Mouse (Mus musculus) neural tube, embryonic 15.5 days (tissue): ENCODE measurements around the gene Pde7b. TPM values are rescaled to one million over a fixed set of nuclear protein-coding genes. Genes with fewer than 3 reads are reported as not detected.
A peak's percentile ranks its signal among the peaks of the same experiment; 100 is the strongest.
"Not testable (repeated sequence)": the region's sequence is repeated elsewhere in the genome, so short reads cannot be mapped to it uniquely, and the experiment has no call there.

Source experiments
- ATAC-seq: fragments of 200-750 bp; cut with Nextera tagmentation; 2 replicates; pipeline ENCODE4 v1.8.0; 2017; ENCODE audit warnings: mild to moderate bottlenecking, moderate TSS enrichment, moderate library complexity; ENCODE audit not compliant: low FRiP score
- H3K27ac ChIP-seq: fragments of 300-500 bp; sonication (generic); replicated peaks from 2 replicates; pipeline ENCODE4 v1.5.1; 2015; ENCODE audit warnings: mild to moderate bottlenecking, inconsistent platforms
- H3K27me3 ChIP-seq: fragments of 300-500 bp; sonication (generic); replicated peaks from 2 replicates; pipeline ENCODE4 v1.6.1; 2015; ENCODE audit warnings: inconsistent platforms
- H3K36me3 ChIP-seq: fragments of 300-500 bp; sonication (generic); 2 replicates; pipeline ENCODE4 v1.6.1; 2015; ENCODE audit warnings: inconsistent platforms
- H3K4me1 ChIP-seq: fragments of 300-500 bp; sonication (generic); 2 replicates; pipeline ENCODE4 v1.6.1; 2015; ENCODE audit warnings: inconsistent platforms
- H3K4me2 ChIP-seq: fragments of 300-500 bp; sonication (generic); 2 replicates; pipeline ENCODE4 v1.6.1; 2015; ENCODE audit warnings: inconsistent platforms, mild to moderate bottlenecking, moderate library complexity
- H3K4me3 ChIP-seq: fragments of 300-500 bp; sonication (generic); replicated peaks from 2 replicates; pipeline ENCODE4 v1.5.1; 2015; ENCODE audit warnings: mild to moderate bottlenecking, inconsistent platforms
- H3K9ac ChIP-seq: fragments of 300-500 bp; sonication (generic); replicated peaks from 2 replicates; pipeline ENCODE4 v1.6.1; 2015; ENCODE audit warnings: mild to moderate bottlenecking, inconsistent platforms
- H3K9me3 ChIP-seq: fragments of 300-500 bp; sonication (generic); replicated peaks from 2 replicates; pipeline ENCODE4 v1.6.1; 2016; ENCODE audit warnings: inconsistent platforms
- WGBS: fragments of 180-500 bp; shearing (Covaris S2); methylation state at CpG from one replicate; pipeline ENCODE4 v1.1.7; 2015; ENCODE audit warnings: mixed read lengths; 5-methylcytosine and 5-hydroxymethylcytosine counted together
- polyA plus RNA-seq: library from polyadenylated mRNA; unstranded; fragments of >200 nt; fragmentation: Nextera tagmentation; extraction: Ambion mirVana; gene quantifications from 2 replicates; pipeline ENCODE4 v1.2.1, GENCODE M21; 2015

The Pde7b gene
- polyA plus RNA-seq, 1 experiment from 2014 or later, result 3.9 TPM

- ATAC-seq, result no peak
- Histone ChIP-seq H3K36me3 (no peaks in the 10 kb centered on the region), H3K4me2 (no peak overlapping the region), H3K4me3 (no peak overlapping the region), H3K9ac (no peak overlapping the region), H3K27ac (no peak overlapping the region), H3K4me1 (peaks cover 13% of the 10 kb centered on the region), H3K9me3 (no peaks in the 10 kb centered on the region), H3K27me3 (no peaks in the 10 kb centered on the region)
- WGBS, result 88% methylated on average over 5 of the region's 5 CpGs
These were observed 193.0 kb downstream of the Pde7b start for GRCm38 (mm10) chr10:20531921-20532320.

DNA sequence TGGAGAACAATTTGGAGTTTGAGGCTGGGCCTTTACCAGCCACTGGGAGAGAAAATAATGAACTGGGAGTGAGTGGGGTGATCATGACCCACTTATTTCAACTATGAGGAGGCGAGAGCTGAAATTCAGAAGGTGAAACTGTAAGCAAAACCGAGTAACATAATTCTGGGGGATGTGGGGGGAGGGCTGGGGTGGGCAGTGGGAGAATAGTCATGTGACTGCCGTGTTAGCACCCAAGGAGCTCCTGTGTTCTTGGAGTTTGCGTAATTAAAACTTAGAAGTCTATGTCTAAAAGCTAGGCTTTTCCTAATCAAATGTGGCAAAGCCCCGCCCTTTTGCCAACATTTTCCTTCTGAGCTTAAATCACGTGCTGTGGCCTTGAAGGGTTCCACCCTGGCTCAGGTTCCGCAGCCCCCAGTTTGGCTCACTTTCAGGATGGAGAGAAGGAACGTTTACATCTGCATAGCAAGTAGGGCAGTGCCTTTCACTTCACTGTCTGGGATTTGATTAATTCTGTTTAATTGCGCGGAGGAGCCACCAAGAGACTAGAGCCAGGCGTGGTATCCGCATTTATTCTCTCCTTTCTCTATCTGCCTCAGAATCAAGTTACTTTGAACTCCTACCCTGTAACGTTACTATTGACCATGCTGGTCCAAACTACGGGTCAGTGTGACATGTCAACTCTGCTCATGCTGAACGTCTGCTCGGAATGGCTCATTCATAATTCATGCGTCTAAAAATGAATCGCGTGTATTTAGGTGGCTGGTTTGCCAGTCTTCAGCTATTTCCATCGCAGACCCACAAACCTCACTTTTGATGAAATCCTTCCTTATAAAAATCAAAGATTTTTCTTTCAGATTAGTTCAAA is 196.1 kb downstream of the Pde7b start:
- Histone ChIP-seq H3K27me3 (no peaks in the 10 kb centered on the region), H3K4me3 (no peak overlapping the region), H3K9me3 (no peaks in the 10 kb centered on the region), H3K4me1 (peaks cover 13% of the 10 kb centered on the region), H3K36me3 (no peaks in the 10 kb centered on the region), H3K27ac (peak overlapping the region; percentile 33), H3K9ac (no peak overlapping the region), H3K4me2 (peak overlapping the region; percentile 43)
- peak; percentile 86 for ATAC-seq
- WGBS, result 44% methylated on average over 20 of the region's 20 CpGs

GRCm38 (mm10) chr10:20527737-20528136 is 197.1 kb downstream of the Pde7b start:
- Histone ChIP-seq H3K36me3 (no peaks in the 10 kb centered on the region), H3K9me3 (no peaks in the 10 kb centered on the region), H3K27me3 (no peaks in the 10 kb centered on the region), H3K27ac (no peak overlapping the region), H3K4me3 (no peak overlapping the region), H3K9ac (no peak overlapping the region), H3K4me1 (peaks cover 13% of the 10 kb centered on the region), H3K4me2 (no peak overlapping the region)
- ATAC-seq, result no peak
- 84% methylated on average over 4 of the region's 4 CpGs for WGBS

- no peak overlapping the region for H3K27ac ChIP-seq
- H3K4me3 ChIP-seq, result no peak overlapping the region
- ATAC-seq, result no peak
- H3K9me3 ChIP-seq, result no peaks in the 10 kb centered on the region
- no peak overlapping the region for H3K9ac ChIP-seq
- WGBS, result 93% methylated on average over 9 of the region's 9 CpGs
- no peak overlapping the region for H3K4me2 ChIP-seq
- H3K36me3 ChIP-seq, result no peaks in the 10 kb centered on the region
- no peaks in the 10 kb centered on the region for H3K4me1 ChIP-seq
- H3K27me3 ChIP-seq, result no peaks in the 10 kb centered on the region
These were observed 206.4 kb downstream of the Pde7b start for GRCm38 (mm10) chr10:20518529-20518889.

- WGBS, result 78% methylated on average over 9 of the region's 9 CpGs
- H3K36me3 ChIP-seq, H3K4me3 ChIP-seq, H3K27ac ChIP-seq, H3K4me2 ChIP-seq, H3K27me3 ChIP-seq, ATAC-seq, H3K4me1 ChIP-seq, H3K9ac ChIP-seq, H3K9me3 ChIP-seq: not testable (repeated sequence)
These were observed 206.9 kb downstream of the Pde7b start for GRCm38 (mm10) chr10:20517756-20518528.

- H3K4me1 ChIP-seq, result no peaks in the 10 kb centered on the region
- 93% methylated on average over 4 of the region's 4 CpGs for WGBS
- H3K9me3 ChIP-seq, result no peaks in the 10 kb centered on the region
- ATAC-seq, result no peak
- no peak overlapping the region for H3K4me2 ChIP-seq
- no peak overlapping the region for H3K9ac ChIP-seq
- H3K36me3 ChIP-seq, result no peaks in the 10 kb centered on the region
- no peak overlapping the region for H3K27ac ChIP-seq
- H3K27me3 ChIP-seq, result no peaks in the 10 kb centered on the region
- H3K4me3 ChIP-seq, result no peak overlapping the region
These were observed 211.0 kb downstream of the Pde7b start for GRCm38 (mm10) chr10:20513891-20514290.

DNA sequence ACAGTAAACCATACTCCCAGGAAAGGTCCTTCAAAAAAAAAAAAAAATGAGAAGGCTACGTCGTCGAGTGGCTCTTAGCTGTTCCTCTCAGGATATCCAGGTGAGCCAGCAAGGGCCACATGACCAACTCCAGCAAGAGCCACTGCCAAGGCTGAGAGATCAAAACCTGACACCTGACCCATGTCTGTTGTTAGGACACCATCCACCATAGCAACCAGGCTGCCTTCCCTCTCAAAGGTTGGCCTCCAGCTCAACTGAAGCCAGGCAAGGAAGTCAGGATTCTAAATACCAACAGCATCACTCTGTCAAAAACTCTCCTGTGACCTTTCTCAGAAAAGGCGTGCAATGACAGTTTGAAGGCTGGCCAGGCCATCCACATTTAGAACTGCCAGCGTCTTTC is 211.4 kb downstream of the Pde7b start:
- Histone ChIP-seq H3K4me1 (no peaks in the 10 kb centered on the region), H3K27me3 (no peaks in the 10 kb centered on the region), H3K4me3 (no peak overlapping the region), H3K9me3 (no peaks in the 10 kb centered on the region), H3K9ac (no peak overlapping the region), H3K27ac (no peak overlapping the region), H3K4me2 (no peak overlapping the region), H3K36me3 (no peaks in the 10 kb centered on the region)
- no peak for ATAC-seq
- WGBS, result 96% methylated on average over 5 of the region's 5 CpGs

DNA sequence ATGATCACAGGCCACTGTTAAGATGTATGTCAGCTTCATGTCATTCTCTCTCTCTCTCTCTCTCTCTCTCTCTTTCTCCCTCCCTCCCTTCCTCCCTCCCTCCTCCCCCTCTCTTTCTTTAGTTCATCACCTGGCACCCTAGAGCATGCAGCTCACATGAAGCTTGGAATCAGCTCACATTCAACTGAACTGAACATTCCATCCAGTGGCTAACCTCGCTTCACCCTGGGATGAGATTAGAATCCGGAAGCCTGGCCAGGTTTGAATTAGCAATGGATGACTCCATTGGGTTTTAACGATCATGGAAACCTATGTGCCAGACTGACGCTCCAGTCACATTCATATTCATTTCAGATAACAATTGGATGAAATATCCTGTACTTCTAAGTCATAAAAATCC is 215.1 kb downstream of the Pde7b start:
- H3K4me2 ChIP-seq, result no peak overlapping the region
- ATAC-seq, result no peak
- no peaks in the 10 kb centered on the region for H3K9me3 ChIP-seq
- H3K9ac ChIP-seq, result no peak overlapping the region
- no peaks in the 10 kb centered on the region for H3K4me1 ChIP-seq
- H3K4me3 ChIP-seq, result no peak overlapping the region
- no peaks in the 10 kb centered on the region for H3K36me3 ChIP-seq
- 84% methylated on average over 4 of the region's 4 CpGs for WGBS
- H3K27ac ChIP-seq, result no peak overlapping the region
- H3K27me3 ChIP-seq, result no peaks in the 10 kb centered on the region

GRCm38 (mm10) chr10:20508497-20508896 is 216.4 kb downstream of the Pde7b start:
- Histone ChIP-seq H3K27me3 (no peaks in the 10 kb centered on the region), H3K4me2 (no peak overlapping the region), H3K36me3 (no peaks in the 10 kb centered on the region), H3K4me1 (no peaks in the 10 kb centered on the region), H3K9ac (no peak overlapping the region), H3K4me3 (no peak overlapping the region), H3K9me3 (no peaks in the 10 kb centered on the region), H3K27ac (no peak overlapping the region)
- no peak for ATAC-seq
- 91% methylated on average over 3 of the region's 3 CpGs for WGBS

- H3K9me3 ChIP-seq, result no peaks in the 10 kb centered on the region
- H3K4me3 ChIP-seq, result no peak overlapping the region
- 73% methylated on average over 9 of the region's 9 CpGs for WGBS
- no peaks in the 10 kb centered on the region for H3K36me3 ChIP-seq
- ATAC-seq, result no peak
- no peaks in the 10 kb centered on the region for H3K27me3 ChIP-seq
- no peaks in the 10 kb centered on the region for H3K4me1 ChIP-seq
- H3K27ac ChIP-seq, result no peak overlapping the region
- no peak overlapping the region for H3K4me2 ChIP-seq
- H3K9ac ChIP-seq, result no peak overlapping the region
These were observed 217.0 kb downstream of the Pde7b start for GRCm38 (mm10) chr10:20507732-20508412.

GRCm38 (mm10) chr10:20507069-20507468 is 217.8 kb downstream of the Pde7b start:
- H3K27me3 ChIP-seq, result no peaks in the 10 kb centered on the region
- H3K4me1 ChIP-seq, result no peaks in the 10 kb centered on the region
- H3K4me2 ChIP-seq, result no peak overlapping the region
- no peak overlapping the region for H3K4me3 ChIP-seq
- no peak overlapping the region for H3K9ac ChIP-seq
- no peak overlapping the region for H3K27ac ChIP-seq
- H3K9me3 ChIP-seq, result no peaks in the 10 kb centered on the region
- no peaks in the 10 kb centered on the region for H3K36me3 ChIP-seq
- no peak for ATAC-seq
- WGBS, result 80% methylated on average over 2 of the region's 2 CpGs
